Mouse (Mus musculus): ENCODE measurements at regions not wholly inside any gene's neighbourhood (a gene's known extent, or its start where the extent isn't known, plus 50 kb on each side); places are given as distances from the start of the nearest gene placed in this dataset.

DNA sequence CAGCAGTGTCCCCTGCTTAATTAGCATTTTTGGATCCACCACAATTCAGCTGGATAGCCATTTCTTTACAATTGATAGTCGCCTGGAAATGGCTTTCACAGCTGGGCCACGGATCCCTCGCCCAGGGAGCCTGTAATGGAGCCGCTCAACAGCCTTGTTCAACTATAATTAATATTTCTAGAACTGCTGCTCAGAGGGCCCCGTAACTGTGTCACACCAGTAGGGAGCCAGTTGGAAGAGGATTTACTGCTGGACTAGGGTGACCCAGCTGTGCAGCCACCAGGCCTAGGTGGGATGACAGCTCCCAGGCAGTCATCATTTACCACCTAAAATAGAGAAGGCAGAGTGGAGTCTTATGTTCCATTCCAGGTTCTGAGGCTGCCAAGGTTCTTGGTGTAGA is 529.2 kb downstream of the Nr2f2 start:
- DNase-seq (ENCODE audit: low read depth) = no peak

DNA sequence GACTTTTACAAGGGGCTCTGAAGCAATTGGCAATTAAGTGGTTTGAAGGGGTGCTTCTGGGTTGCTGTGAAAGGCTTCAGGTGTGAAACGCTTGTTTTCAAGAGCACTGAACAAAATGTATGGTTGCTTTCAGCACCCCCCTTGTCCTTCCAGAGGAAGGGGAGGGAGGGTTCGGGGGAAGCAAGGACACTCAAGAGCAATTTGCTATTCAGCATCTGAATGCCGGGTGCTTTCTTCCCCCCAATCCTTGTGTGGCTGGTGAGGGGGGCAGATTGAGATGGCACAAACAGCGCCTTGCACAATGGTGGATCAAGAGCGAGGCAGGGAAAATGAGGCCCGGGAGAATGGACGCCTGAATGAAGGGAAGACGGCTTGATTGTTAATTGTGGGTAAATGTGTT is 539.3 kb downstream of the Nr2f2 start:
- DNase-seq (ENCODE audit: low read depth) = no peak

DNA sequence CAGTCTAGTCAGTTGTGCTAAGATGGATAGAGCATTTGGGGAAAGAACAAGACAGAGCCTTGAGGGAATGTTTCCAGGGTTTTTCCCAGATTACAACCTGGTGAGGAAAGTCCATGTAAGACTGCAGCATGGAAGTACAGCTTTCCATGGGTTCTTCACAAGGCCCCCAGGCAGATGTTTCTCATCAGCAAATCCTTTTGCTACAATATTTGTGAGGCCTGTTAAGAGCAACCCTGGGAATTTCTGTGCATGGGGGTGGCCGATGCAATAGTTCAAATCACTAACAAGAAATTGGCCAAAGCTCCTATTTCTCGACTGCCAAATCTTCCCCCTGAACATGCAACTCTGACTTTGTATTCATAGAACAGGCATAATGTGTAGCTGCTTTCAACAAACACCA is 546.0 kb downstream of the Nr2f2 start:
- no peak for DNase-seq (ENCODE audit: low read depth)

DNA sequence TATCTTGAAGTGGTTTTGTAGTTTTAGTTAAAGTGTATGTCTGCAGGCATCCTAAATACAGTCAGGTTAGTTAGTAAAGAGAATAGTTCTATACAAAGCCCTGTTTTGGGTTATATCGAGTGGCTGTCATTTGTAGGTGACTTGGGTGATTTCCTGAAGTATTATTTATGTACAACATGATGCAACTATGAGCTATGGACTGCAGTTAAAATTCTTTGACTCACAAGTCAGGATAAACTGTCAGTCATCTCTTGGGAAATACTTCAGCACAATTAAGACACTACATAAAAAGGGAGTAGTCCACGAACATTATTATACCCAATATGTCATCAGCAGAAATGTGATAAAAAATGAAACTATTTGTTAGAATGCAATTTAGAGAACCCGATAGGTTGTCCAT is 554.2 kb downstream of the Nr2f2 start:
- DNase-seq (ENCODE audit: low read depth) = no peak

DNA sequence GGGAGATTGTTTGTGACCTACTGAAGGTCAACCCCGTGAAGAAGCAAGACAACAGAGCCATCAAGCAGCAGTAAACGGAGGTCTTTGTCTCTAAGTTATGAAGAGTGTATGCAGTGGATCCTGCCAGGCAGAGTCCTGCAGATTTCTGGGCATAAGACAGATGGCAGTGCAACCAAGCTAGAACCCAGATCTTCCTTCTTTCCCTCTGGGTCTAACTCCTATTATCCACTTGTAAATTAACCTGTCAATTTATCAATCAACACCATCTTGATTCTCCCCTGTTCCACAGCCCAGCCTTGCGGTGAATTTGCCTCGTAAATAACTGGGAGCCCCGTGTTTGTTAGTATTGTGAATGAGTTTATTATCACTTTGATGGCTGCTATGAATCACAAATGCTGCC is 555.7 kb downstream of the Nr2f2 start:
- DNase-seq (ENCODE audit: low read depth) = no peak

DNA sequence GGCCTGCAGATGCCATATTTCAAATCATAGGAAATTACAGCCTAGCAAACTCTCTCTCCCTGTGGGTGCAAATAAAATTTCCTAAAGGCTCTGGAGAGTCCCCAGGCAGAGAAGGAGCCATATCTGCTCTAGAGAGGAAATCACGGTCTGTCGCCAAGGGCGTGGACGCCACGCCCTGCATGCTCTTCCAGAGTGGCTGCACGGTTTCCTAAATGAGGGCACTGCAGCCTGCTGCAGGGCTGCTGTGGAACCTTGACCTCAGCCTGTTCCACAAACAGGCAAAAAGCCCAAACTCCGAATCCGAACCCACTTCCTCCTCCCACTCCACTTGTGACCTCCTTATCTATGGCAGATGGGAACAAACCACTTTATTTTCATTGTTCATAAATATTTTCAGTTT is 559.3 kb downstream of the Nr2f2 start:
- DNase-seq (ENCODE audit: low read depth) = no peak

DNA sequence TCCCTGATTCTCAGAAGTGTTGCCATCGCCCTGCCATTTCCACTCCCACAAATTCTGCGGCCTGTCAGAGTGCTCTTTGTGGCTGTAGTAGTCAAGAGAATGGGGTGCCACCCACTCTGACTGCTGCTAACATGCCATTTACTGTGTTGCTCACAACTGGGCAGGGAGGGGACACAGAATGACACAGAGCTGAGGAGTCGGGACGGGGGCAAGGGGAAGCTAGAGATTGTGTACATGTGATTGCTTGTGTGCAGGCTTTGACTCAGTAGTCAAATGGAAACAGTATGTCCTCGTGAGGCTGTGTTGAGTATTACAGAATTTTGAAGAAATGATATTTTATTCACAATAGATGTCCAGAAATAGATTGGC is 595.6 kb downstream of the Nr2f2 start:
- DNase-seq (ENCODE audit: low read depth) = no peak

DNA sequence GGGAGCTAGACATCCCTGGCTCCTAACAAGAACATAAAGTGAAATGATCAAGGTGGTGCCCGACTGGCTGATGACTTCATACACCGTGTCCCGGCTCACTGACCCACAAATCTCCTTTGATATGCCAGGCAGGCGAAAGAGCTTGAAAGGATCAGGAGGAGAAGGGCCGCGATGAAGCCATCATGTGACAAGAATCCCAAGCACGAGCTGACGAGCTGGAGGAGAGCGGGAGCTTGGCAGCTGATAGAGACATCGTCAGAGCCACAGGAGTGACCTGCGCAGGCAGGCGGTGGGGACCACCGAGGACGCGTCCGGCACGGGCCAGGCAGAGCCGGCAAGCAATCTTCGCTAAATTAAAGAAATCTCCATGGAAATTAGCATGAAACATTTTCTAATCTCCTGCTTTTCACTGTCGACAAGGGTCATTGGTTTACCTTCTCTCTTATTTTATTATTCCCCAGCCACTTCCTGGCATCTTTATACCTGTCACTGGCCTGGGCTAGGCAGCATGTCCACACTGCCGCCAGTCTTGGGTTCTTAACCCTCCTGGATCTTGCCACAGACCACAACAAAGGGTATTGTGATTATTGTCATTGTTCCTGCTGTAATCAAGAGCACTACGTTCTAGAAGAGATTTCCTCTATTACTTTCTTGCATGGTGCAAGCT is 596.1 kb downstream of the Nr2f2 start:
- DNase-seq (ENCODE audit: low read depth) = no peak

DNA sequence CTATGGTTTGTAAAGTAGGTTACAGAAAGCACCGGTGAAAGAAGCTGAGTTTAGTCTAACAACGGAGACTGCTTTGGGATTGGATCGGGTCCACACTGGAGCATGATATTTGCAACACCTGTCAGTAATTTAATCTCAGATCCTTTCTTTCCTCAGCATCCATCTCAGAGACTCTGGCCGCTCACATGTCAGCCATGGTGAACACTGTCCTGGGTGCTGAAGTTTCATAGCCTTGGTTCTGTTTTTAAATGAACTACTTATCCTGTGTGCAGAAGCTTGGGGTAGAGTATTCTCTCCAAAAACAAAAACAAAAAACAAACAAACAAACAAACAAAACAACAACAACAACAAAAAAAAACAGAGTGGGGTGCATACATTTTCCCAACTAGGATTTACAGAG is 600.1 kb downstream of the Nr2f2 start:
- no peak for DNase-seq (ENCODE audit: low read depth)

DNA sequence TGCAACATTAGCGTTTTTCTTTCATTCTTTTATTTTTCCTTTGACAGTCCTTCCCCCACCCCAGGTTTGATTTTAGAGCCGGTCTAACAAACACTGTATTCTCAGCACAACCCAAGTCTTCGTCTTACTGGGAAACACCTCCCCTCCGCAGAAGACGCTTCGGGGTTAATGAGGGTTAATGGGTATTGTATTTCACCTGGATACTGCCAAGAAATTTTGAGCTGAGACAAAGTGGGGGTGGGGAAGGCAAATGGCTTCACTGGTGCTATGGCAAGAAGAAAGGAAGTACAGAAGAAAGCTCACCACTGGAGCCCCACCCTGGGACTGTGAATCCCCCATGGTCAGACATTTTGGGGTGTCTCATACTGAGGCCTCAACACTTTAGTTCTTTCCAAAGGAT is 626.0 kb downstream of the Nr2f2 start:
- no peak for DNase-seq (ENCODE audit: low read depth)

DNA sequence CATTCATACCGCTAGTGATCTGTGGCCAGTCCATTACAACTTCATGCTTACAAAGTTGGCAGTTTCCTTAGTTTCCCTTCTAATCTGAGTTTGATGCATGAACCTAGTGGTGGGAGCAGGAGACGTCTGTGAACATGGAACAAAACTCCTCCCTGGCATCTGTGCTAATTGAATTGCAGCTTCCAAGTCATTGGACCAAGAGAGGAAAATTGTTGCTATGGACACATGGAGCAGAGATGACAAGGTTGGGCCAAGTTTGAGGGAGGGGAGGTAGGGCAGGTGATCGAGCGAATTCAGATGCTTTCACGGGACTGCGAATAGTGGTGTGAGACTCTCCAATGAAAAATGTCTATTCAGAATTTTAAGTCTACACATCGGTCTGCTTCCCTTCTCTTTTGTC is 627.5 kb downstream of the Nr2f2 start:
- no peak for DNase-seq (ENCODE audit: low read depth)

DNA sequence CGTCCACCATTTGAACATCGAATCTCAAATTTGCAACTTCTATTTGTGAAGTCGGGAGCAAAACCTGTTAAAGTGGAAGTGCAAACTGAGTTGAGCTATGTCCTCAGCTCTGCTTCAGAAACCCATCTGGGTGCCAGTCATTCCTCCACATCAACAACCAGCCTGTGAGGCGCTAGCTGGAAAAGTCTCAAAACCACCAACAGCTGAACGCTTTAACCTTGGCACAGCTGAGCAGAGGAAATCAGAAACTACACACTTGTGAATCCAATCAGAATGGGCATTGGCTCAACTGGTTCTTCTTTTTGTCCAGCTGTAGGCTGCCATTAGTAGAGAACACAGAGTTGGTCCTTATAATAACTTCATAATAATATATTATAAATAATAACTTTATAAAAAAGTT is 651.5 kb downstream of the Nr2f2 start:
- DNase-seq (ENCODE audit: low read depth) = no peak

DNA sequence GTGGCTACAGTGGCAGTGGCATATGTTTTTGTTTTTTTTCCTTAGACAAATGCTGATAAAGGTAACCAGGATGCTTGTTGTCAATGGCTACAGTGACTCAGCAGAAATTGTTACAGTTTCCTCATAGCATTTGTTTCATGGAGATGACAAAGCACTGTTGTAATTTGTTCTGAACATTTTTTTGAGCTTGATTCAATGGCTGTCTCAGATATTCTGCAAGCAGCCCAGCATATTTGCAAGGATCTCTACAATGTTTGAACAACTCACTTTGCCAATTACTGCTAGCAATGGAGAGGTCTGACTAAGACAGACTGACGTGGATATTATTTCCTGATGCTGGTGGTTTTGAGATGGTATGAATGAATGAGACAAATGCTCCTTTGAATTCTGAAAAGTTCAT is 696.3 kb downstream of the Nr2f2 start:
- DNase-seq (ENCODE audit: low read depth) = no peak

DNA sequence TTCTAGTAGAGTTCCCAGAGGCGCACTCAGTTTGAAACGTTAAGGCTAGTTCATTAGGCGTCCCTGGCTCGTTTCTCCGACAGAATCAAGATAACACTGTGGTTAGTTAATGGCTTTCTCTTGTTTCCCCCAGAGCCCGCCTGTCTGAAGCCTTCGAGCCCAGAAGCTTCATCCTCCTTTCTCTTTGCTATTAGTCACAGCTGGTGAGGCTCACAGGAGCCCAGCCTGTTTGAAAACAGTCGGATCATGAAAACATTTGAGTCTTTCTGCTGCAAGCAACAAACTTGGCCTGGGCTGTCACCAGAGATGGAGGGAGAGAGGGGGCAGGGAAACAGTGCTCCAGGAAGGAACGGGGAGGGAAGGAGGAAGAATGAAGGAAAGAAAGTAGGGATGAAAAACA is 711.0 kb downstream of the Nr2f2 start:
- no peak for DNase-seq (ENCODE audit: low read depth)

DNA sequence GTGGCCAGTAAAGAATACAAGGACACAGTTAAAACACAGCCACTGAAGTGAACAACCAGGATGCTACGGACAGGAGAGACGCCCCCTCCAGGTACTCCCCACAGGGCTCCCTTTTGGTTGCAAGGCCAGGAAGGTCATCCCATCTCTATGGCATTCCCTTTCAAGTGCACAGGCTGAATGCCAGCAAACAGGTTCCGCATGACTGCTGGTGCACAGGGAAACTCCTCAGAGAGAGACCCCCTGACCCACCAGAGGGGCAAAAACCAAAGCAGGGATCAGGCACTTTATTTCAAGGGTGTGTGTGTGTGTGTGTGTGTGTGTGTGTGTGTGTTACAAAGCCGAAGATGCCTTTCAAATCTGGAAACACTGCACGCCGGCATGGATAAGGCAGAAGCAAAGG is 721.1 kb downstream of the Nr2f2 start:
- DNase-seq (ENCODE audit: low read depth) = no peak

DNA sequence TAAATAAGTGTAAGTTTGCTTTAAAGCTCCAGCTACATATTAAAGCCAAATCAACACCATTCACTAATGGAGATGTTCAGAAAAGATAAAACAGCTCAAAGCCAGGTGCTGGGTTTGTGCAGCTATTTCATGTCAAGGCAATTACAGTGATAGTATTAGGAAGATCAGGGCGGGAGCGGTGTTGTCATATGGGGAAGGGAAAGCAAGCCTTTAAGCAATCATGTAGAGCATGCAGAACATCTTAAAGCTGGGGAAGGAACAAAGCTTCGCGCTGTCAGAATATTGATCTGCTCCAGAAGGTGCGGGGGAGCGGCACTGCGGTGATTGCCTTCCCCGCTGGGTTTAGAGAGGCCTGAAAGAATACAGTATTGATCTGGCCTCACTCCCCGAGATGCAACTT is 724.9 kb downstream of the Nr2f2 start:
- DNase-seq (ENCODE audit: low read depth) = no peak

DNA sequence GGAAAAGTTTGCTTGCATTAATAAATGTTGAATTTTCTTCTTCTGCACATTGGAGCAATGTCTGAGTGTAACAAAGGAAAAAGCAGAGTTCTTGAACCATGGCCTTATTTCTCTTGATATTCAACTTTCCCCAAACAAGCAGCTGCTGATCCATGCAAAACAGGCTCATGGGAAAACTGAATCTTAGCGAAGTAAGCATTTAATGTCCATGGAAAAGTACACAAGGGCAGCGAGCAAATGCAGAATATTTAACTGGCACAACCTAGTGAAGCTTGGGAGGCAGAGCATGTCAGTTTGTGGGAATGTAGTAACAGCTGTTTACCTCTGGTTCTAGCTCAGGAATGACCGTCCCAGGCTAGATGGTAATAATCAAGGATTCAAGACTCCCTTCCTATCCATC is 766.7 kb downstream of the Nr2f2 start:
- no peak for DNase-seq (ENCODE audit: low read depth)

DNA sequence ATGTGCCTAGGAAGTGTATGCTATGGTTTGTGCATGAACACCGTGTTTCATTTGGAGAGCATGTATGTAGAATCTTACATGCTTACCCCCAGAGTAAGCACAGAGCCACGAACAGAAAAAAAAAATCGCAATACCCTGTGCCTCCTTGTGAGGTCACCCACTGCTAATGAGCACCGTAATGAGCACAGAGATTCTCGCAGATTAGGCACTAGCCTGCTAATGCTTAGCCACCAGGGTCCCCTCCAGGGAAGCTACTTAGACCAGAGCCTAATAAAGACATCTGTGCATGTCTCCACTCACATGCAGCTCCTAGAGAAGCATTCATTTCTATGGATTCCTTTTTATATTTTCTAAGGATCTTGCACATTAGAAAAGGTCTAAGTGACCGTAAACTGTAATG is 780.8 kb downstream of the Nr2f2 start:
- no peak for DNase-seq (ENCODE audit: low read depth)

DNA sequence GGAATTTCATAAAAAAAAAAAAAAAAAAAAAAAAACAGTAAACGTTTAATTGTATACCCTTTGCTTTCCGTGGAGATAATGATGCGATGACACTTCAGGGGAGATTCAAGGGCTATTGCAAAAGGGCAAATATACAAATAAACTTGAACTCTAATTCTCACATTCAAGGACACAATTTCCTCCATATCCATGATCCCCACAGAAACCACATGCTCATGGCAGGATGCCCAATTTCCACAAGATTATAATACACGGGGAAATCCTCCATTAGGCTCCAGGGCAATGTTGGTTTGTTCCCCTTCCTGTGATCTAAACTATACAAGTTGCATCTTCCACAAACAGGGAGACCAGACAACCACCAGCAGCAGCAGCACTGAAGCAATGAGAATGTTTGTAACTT is 781.4 kb downstream of the Nr2f2 start:
- no peak for DNase-seq (ENCODE audit: low read depth)

DNA sequence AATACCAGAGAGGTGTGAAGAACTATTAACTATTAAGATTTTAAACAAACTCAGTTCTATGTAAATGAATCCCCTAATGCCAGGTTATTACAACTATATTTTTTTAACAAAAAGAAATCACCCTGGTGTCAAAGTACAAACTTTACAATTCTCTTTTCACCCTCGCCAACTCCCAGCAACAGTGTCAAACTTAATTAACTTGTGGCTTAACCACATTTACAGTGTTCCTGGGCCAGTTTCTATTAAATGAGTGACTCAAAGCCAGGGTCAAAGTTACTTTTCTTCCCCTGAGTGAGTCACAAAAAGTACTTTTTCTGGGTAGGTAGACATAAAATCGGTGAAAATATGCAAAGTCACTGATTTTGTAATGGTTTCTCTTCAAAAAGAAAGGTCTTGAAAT is 782.0 kb downstream of the Nr2f2 start:
- DNase-seq (ENCODE audit: low read depth) = no peak

DNA sequence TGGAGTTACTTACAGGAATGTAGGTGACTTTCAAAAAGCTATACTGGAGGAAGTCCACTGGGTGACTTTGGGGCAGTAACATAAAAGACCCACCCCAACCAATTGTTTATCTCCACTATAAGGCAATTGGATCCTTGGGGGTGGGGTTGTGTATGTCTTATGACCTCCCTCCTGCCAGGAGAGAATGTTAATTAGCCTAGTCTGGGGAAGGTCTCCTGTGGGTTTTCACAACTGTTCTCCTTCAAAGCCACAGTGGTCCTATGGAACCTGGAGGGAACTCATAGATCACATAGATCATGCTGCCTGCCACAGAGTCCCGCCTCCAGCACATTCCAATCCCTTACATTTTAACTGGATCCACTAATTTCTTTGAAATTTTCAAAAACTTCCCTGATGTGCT is 782.6 kb downstream of the Nr2f2 start:
- DNase-seq (ENCODE audit: low read depth) = no peak

DNA sequence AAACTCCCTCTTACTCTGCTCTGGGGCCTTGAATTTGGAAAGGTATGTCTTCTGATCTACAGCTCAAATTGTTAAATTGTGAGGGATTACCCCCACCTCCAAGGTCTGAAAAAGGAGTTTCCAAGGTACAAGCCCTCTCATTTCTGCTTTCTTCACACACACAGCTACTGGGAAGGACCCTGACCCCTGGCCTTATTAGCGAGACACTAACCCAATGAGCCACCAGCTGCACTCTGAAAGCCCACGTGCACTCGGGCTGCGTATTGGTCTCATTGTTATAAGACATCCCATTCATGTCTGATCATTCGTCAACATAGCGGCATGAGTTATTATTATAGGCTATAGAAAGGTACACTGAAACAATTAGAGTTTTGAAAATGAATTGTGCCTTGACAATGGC is 784.9 kb downstream of the Nr2f2 start:
- no peak for DNase-seq (ENCODE audit: low read depth)

DNA sequence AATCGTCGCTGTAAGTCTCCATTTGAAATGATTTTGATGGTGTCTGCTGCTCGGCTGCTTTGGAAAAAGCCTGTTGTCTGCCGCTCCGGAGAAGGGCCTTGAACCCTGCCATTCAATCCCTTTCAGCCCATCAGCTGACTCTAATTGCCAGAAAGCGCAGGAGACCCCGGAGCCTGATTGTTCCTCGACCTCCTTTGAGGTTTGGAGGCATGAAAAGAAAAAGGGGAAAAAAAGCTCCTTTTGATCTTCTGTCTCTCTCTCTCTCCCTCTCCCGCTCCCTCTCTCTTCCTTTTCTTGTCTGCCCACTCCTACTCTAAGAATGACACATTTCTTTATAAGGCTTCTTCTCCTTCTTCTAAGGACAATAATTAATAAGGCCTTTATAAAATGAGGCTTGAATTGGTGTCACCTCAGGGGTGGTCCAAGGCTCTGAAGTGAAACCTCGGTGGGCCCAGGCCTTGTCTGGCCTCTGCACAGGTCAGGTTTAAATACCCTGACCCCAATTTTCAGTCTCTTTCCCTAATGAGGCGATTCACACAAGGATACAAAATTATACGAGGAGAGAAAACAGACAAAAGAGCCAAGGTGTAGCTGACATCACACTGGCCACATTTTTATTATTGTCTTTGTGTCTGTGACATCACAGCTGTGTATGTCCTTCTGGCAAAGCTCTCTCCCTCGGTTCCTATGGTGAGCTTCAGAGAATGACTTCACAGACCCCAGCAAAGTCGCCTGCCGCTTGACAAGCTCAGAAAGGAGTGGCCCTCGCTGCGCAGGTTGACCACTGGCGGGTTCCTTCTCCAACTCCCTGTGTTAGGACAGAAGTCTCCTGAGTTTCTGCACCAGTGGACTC is 787.4 kb downstream of the Nr2f2 start:
- no peak for DNase-seq (ENCODE audit: low read depth)

DNA sequence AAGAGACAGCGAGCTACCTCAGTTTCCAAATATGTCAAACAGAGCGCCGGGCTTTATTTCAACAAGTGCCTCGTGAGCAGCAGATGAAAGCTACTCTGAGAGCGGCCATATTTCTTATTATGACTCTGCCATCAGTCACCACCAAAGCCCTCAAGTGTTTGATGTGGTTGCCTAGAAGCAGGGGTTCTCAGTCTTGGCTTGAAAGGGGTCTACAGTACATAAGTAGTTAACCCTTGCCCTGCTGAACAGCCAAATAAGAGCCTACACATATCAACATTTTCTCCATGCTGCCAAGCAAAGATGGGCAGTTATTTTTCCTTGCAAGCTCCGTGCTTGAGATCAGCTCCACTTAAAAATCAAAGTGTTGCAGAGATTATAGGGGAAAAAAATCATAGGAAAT is 788.8 kb downstream of the Nr2f2 start:
- no peak for DNase-seq (ENCODE audit: low read depth)

Data from 416B (cell line).